Mouse (Mus musculus) heart, postnatal 25 days (tissue): ENCODE data around the gene H2-Q10. TPM values are rescaled to one million over a fixed set of nuclear protein-coding genes. Genes with fewer than 3 reads are reported as not detected.
A peak's percentile ranks its signal among the peaks of the same experiment; 100 is the strongest.
"Not testable (repeated sequence)": the region's sequence is repeated elsewhere in the genome, so short reads cannot be mapped to it uniquely, and the experiment has no call there.

Experiments used
- DNase-seq: peaks from one replicate; pipeline ENCODE4 v3.0.0; 2022; ENCODE audit warnings: low spot score
- intact Hi-C: fragments of 180-260 bp; cut with DNase I; formaldehyde crosslinking; loops from one replicate; pipeline ENCODE4 v1.15.1; 2025
- total RNA-seq, 2 experiments: library from RNA; stranded (reverse); gene quantifications; 2 replicates each; pipeline ENCODE4 v1.2.3; 2021

H2-Q10 gene
- total RNA-seq = under 1 TPM; 0.13 to 0.14 TPM

DNA sequence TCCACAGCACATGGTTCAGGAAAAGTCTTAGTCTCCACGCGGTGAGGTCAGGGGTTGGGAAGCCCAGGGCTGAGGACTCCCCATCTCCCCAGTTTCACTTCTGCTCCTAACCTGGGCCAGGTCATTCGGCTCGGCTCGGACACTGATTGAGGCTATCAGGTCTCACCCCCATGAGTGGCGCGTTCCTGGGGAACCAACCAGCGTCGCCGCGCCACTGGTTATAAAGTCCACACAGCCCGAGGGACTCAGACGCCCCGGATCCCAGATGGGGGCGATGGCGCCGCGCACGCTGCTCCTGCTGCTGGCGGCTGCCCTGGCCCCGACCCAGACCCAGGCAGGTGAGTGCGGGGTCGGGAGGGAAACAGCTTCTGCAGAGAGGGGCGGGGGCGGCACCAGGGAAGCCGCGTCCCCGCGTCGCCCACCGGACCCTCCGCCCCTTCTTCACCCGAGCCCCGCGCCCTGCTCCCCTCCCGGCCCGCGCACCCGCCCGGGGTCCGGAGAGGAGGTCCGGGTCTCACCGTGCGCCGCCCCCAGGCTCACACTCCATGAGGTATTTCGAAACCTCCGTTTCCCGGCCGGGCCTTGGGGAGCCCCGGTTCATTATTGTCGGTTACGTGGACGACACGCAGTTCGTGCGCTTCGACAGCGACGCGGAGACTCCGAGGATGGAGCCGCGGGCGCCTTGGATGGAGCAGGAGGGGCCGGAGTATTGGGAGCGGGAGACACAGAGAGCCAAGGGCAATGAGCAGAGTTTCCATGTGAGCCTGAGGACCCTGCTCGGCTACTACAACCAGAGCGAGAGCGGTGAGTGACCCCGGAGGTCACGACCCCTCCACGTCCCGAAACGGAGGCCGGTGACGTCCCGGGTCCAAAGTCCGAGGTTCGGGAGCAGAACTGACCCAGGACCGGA lies at the start of gene H2-Q10:
H2-Q10 (plus strand) TSS at position 248 of the 910 bp plus-strand sequence.
- intact Hi-C loops = no loop called here
- no peak for DNase-seq

DNA sequence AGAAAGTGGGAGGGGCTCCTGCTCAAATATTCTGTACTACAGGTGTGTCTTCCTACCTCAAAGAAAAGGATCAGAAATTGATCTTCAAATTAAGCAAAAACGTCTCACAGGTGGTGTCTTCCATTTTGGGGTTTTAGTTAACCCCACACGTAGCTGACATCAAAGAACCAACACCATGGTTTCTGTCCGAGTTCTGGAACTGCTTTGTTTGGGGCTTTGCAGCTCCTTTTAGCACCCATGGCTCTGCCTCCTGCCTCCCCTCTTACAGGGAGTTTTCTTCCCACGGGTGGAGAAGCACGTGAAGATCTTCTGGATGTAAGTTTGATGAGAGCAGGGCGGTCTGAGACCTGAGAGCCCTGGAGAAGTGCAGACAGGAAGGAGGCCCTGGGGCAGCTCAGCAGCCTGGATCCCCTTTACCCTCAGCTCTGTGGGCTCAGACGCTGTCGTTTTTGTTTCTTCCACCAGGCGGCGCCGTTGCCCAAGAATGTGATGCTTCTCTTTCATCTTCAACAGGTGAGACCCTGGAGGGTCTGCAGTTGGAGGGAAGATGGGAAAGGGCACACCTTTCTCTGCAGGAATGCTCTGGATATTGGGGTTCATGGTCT lies 49.6 kb upstream of the H2-Q10 start:
- intact Hi-C loops, DNase-seq: not testable (repeated sequence)

DNA sequence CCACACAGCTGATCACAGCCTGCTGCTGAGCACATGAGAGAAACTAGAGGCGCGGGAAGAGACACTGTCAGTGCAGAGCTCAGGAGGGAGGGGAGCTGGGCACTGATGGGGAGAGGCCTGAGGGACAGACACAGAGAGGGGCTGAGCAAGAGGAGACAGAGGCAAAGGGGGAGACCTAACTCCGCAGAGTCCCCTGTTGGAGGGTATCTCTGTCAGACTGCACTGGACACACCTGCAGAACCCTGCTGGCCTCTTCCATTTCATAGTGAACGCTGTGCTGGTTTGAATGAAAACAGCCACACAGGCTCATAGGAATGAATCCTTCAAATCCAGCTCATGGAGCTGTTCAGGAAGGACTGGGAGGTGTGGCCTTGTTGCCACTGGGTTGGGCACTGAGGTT lies 48.6 kb upstream of the H2-Q10 start:
- intact Hi-C loops, DNase-seq: not testable (repeated sequence)

DNA sequence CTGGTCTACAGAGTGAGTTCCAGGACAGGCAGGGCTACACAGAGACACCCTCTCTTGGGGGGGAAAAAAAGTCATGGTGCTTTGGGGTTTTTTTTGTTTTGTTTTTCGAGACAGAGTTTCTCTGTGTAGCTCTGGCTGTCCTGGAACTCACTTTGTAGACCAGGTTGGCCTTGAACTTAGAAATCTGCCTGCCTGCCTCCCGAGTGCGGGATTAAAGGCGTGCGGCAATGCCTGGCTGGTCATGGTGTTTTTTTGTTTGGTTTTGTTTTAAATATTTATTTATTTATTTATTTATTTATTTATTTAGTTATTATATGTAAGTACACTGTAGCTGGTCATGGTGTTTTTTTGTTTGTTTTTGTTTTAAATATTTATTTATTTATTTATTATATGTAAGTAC lies 47.5 kb upstream of the H2-Q10 start:
- intact Hi-C loops, DNase-seq: not testable (repeated sequence)

DNA sequence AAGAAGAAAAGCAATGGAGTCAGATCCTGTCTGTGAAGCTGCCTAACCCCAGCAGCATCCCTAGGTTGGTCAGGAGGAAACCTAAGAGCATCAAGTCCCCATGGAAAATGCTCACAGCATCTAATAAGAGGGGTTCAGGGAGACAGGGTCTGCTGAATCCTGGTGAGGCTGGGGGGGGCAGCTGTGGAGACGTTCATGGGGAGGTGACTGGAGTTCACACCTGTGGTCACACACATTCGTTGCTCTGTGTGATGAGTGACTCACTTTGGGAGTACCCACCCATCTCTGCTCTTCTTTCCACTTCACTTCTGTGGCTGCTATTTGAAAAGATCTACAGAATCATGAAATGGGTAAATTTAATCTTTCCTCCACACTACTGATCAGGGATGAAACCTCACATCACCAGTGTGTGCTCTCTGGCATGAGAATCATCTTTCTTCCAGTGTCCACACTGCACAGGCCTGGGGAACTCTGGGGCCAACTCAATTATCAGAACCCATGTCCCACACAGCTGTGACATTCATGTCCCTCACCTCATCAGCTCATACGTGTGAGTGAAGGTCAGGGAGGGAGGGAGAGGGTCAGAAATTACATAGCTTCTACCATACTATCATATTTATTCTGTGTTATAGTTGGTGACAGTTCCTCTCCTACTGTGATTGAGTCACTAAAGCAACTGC lies 46.6 kb upstream of the H2-Q10 start:
- DNase-seq, intact Hi-C loops: not testable (repeated sequence)

DNA sequence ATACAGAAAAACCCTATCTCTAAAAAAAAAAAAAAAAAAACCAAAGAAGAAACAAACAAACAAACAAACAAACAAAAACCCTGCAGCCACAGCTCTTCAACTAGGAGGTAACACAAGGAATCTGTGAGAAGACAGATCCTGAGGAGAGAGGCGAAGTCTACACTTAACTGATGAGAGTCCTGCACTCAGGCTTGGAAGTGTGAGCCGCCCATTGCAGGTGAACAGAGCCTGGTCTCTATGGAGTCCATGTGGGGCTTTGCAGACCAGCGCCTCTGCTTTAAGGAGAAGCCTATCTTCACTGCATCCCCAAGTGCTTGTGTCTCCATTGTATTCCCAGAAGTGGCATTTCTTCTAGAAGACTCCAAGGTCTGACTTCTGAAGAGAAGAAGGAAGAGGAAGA lies 45.8 kb upstream of the H2-Q10 start:
- intact Hi-C loops, DNase-seq: not testable (repeated sequence)

DNA sequence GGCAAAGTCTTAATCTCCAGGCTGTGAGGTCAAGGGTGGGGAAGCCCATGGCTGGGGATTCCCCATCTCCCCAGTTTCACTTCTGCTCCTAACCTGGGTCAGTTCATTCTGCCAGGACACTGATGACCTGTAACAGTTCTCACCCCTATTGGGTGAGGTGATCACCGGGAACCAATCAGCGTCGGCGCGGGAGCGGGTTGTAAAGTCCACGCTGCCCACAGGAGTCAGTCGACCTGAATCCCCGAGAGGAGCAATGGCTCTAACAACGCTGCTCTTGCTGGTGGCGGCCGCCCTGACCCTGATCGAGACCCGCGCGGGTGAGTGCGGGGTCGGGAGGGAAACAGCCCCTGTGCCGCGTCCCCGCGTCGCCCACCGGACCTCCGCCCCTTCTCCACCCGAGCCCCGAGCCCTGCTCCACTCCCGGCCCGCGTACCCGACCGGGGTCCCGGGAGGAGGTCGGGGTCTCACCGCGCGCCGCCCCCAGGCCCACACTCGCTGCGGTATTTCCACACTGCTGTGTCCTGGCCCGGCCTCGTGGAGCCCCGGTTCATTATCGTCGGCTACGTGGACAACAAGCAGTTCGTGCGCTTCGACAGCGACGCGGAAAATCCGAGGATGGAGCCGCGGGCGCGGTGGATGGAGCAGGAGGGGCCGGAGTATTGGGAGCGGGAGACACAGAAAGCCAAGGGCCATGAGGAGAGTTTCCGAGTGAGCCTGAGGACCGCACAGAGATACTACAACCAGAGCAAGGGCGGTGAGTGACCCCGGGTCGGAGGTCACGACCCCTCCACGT lies 45.1 kb upstream of the H2-Q10 start, which contains the start of gene H2-Q6:
H2-Q6 (plus strand) TSS at position 227 of the 793 bp plus-strand sequence.
- DNase-seq = peak; percentile 29

DNA sequence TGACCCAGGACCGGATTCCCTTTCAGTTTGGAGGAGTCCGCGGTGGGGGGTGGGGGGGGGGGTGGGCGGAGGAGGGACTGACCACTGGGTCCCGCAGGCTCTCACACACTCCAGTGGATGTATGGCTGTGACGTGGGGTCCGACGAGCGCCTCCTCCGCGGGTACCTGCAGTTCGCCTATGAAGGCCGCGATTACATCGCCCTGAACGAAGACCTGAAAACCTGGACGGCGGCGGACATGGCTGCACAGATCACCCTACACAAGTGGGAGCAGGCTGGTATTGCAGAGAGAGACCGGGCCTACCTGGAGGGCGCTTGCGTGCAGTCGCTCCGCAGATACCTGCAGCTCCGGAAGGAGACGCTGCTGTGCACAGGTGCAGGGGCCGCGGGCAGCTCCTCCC lies 44.4 kb upstream of the H2-Q10 start:
- DNase-seq = not testable (repeated sequence)

More for the DNA sequence above, 45.1 kb upstream of the H2-Q10 start, which contains the start of gene H2-Q6:
- intact Hi-C loops = not testable (repeated sequence)

DNA sequence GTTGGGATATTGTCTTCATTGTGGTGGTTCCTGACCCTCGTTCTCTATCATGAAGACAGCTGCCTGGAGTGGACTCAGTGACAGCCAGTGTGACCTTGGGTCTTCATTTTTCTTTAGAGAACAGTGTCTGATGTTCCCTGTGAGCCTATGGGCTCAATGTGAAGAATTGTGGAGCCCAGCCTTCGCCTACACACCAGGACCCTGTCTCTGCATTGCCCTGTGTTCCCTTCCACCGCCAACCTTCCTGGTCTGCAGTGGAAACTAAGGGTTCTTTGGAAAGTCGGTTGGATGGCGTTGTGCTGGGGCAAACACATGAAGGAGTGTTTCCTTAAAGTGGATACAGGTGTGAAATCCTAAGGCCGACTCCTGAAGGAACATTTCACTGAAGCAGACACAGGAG lies 41.0 kb upstream of the H2-Q10 start:
- intact Hi-C loops, DNase-seq: not testable (repeated sequence)

More for the DNA sequence above, 44.4 kb upstream of the H2-Q10 start:
- intact Hi-C loops = not testable (repeated sequence)

DNA sequence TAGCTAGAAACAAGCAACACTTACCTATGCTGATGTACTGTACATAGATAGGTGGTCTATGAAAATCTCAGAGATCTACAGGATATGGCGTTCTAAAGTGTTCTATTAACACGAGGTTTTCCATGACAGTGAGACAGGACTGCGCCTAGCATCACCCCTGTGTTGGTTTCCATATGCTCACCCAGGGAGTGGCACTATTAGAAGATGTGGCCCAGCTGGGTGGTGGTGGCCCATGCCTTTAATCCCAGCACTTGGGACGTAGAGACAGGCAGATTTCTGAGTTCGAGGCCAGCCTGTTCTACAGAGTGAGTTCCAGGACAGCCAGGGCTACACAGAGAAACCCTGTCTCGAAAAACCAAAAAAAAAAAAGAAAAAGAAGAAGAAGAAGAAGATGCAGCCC lies 39.2 kb upstream of the H2-Q10 start:
- intact Hi-C loops, DNase-seq: not testable (repeated sequence)

DNA sequence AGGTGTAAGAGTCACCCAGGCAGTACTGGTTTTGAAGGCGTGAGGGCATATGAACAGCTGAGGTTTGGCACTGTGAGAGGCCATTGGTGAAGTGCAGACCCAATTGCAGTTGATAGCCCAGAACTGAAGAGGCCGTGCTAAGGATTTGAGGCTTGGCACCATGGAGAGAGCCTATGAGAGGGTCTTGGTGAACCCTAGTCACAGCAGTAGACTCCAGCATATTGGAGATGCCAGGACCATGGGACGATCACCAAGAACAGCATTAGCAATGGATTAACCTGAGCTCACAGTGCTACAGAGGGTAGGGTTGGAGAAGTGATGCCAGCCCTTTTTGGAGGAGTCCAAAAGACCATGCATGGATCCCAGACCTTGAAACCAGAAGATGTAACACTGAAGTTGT lies 37.7 kb upstream of the H2-Q10 start:
- intact Hi-C loops, DNase-seq: not testable (repeated sequence)

DNA sequence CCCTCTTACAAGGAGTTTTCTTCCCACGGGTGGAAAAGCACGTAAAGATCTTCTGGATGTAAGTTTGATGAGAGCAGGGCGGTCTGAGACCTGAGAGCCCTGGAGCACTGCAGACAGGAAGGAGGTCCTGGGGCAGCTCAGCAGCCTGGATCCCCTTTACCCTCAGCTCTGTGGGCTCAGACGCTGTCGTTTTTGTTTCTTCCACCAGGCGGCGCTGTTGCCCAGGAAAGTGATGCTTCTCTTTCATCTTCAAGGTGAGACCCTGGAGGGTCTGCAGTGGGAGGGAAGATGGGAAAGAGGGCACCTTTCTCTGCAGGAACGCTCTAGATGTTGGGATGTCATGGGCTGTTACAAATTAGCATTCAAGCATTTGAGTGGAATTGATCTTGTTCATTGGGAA lies 35.1 kb upstream of the H2-Q10 start:
- intact Hi-C loops, DNase-seq: not testable (repeated sequence)

DNA sequence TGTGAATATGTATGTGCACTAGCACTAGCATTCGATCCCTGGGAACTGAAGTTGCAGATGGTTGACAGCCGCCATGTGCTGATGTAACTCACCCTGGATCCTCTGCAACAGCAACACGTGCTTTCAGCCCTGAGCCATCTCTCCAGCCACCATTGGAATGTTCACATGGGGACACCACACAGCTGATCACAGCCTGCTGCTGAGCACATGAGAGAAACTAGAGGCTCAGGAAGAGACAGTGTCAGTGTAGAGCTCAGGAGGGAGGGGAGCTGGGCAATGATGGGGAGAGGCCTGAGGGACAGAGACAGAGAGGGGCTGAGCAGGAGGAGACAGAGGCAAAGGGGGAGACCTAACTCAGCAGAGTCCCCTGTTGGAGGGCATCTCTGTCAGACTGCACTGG lies 34.3 kb upstream of the H2-Q10 start:
- intact Hi-C loops, DNase-seq: not testable (repeated sequence)

DNA sequence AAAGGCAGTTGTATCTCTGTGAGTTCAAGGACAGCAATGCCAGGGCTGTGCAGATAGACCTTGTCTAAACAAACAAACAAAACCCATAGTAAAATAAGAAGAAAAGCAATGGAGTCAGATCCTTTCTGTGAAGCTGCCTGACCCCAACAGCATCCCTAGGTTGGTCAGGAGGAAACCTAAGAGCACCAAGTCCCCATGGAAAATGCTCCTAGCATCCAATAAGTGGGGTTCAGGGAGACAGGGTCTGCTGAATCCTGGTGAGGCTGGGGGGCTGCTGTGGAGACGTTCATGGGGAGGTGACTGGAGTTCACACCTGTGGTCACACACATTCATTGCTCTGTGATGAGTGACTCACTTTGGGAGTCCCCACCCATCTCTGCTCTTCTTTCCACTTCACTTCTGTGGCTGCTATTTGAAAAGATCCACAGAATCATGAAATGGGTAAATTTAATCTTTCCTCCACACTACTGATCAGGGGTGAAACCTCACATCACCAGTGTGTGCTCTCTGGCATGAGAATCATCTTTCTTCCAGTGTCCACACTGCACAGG lies 32.4 kb upstream of the H2-Q10 start:
- DNase-seq, intact Hi-C loops: not testable (repeated sequence)

DNA sequence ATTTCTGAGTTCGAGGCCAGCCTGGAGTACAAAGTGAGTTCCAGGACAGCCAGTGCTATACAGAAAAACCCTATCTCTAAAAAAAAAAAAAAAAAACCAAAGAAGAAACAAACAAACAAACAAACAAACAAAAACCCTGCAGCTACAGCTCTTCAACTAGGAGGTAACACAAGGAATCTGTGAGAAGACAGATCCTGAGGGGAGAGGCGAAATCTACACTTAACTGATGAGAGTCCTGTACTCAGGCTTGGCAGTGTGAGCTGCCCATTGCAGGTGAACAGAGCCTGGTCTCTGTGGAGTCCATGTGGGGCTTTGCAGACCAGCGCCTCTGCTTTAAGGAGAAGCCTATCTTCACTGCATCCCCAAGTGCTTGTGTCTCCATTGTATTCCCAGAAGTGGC lies 31.5 kb upstream of the H2-Q10 start:
- DNase-seq, intact Hi-C loops: not testable (repeated sequence)

DNA sequence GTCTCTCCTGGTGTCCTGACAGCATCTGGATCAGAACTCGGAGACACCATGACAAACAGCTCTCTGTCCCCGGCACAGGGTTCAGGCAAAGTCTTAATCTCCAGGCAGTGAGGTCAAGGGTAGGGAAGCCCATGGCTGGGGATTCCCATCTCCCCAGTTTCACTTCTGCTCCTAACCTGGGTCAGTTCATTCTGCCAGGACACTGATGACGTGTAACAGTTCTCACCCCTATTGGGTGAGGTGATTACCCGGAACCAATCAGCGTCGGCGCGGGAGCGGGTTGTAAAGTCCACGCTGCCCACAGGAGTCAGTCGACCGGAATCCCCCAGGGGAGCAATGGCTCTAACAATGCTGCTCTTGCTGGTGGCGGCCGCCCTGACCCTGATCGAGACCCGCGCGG lies 31.0 kb upstream of the H2-Q10 start, which contains the start of gene H2-Q7:
H2-Q7 (plus strand) TSS at position 271 of the 400 bp plus-strand sequence.
- peak; percentile 59 for DNase-seq
- intact Hi-C loops = not testable (repeated sequence)

DNA sequence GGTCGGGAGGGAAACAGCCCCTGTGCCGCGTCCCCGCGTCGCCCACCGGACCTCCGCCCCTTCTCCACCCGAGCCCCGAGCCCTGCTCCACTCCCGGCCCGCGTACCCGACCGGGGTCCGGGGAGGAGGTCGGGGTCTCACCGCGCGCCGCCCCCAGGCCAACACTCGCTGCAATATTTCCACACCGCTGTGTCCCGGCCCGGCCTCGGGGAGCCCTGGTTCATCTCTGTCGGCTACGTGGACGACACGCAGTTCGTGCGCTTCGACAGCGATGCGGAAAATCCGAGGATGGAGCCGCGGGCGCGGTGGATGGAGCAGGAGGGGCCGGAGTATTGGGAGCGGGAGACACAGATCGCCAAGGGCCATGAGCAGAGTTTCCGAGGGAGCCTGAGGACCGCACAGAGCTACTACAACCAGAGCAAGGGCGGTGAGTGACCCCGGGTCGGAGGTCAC lies 30.6 kb upstream of the H2-Q10 start:
- intact Hi-C loops, DNase-seq: not testable (repeated sequence)

DNA sequence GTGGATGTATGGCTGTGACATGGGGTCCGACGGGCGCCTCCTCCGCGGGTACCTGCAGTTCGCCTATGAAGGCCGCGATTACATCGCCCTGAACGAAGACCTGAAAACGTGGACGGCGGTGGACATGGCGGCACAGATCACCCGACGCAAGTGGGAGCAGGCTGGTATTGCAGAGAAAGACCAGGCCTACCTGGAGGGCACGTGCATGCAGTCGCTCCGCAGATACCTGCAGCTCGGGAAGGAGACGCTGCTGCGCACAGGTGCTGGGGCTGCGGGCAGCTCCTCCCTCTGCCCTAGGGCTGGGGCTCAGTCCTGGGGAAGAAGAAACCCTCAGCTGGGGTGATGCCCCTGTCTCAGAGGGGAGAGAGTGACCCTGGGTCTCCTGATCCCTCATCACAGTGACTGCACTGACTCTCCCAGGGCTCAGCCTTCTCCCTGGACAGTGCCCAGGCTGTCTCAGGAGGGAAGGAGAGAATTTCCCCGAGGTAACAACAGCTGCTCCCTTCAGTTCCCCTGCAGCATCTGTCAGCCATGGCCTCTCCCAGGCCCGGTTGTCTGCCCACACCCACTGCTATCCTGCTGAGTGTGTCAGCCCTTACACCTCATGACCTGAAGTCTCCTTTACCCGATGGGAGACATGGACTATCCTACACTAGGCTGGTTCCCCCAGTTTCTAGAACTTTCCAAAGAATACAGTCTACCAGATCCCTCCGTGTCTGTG lies 29.8 kb upstream of the H2-Q10 start:
- intact Hi-C loops, DNase-seq: not testable (repeated sequence)
